Mouse (Mus musculus): ENCODE data around the gene Mrpl45.

Mrpl45 gene

GRCm38 (mm10) chr11:97309911-97310571, 5.5 kb upstream of the Mrpl45 start:
- ChIA-PET POLR2A (interaction anchor here (0.5 to 19.9 kb wide), 115 partner anchors 8 to 1729 kb away, joined by 3 to 489 read pairs (median 5); partner anchors contain the start of genes Kpnb1 (in 3 of the 4), Arhgap23 (in 2 of the 4), Npepps (in 2 of the 4) and Igf2bp1 (in 1 of the 4)), CTCF (interaction anchor here (0.5 to 2.4 kb wide), 63 partner anchors 9 to 1372 kb away, joined by 3 to 22 read pairs (median 5); partner anchors contain the start of genes Kpnb1 (in 1 of the 4) and Npepps (in 1 of the 4))

- CTCF ChIA-PET: interaction anchor here (0.5 to 2.4 kb wide), 41 partner anchors 9 to 1371 kb away, joined by 3 to 22 read pairs (median 5); partner anchors contain the start of genes Npepps (in 1 of the 4) and Socs7 (in 1 of the 4)
- POLR2A ChIA-PET: interaction anchor here (0.5 to 19.9 kb wide), 93 partner anchors 9 to 1230 kb away, joined by 3 to 489 read pairs (median 5); partner anchors contain the start of genes Kpnb1 (in 3 of the 4), Npepps (in 2 of the 4), Arhgap23 (in 1 of the 4) and Pip4k2b (in 1 of the 4)
These were observed 4.5 kb upstream of the Mrpl45 start for GRCm38 (mm10) chr11:97310895-97311631.

- CTCF ChIA-PET: interaction anchor here (0.6 to 2.0 kb wide), 8 partner anchors 15 to 482 kb away, joined by 3 to 16 read pairs (median 4); no protein-coding TSS in a partner anchor
- POLR2A ChIA-PET: interaction anchor here (0.5 to 19.9 kb wide), 15 partner anchors 10 to 730 kb away, joined by 3 to 489 read pairs (median 4); no protein-coding TSS in a partner anchor
These were observed 2.6 kb upstream of the Mrpl45 start for GRCm38 (mm10) chr11:97312871-97313270.

- POLR2A ChIA-PET: interaction anchor here (0.5 to 19.9 kb wide), 26 partner anchors 8 to 494 kb away, joined by 3 to 489 read pairs (median 4); partner anchors contain the start of gene Arhgap23 (in 1 of the 4)
- CTCF ChIA-PET: interaction anchor here (0.7 to 2.0 kb wide), 18 partner anchors 8 to 357 kb away, joined by 3 to 16 read pairs (median 4); no protein-coding TSS in a partner anchor
These were observed 1.4 kb upstream of the Mrpl45 start for GRCm38 (mm10) chr11:97314110-97314509.

- CTCF ChIA-PET: interaction anchor here (0.5 to 2.0 kb wide), 14 partner anchors 12 to 1312 kb away, joined by 3 to 16 read pairs (median 4); no protein-coding TSS in a partner anchor
These were observed 589 bp upstream of the Mrpl45 start for GRCm38 (mm10) chr11:97314751-97315503.

GRCm38 (mm10) chr11:97321197-97321596, 5.7 kb downstream of the Mrpl45 start:
- ChIA-PET CTCF (interaction anchor here in 2 of 4 experiments (0.6 to 1.3 kb wide), 3 partner anchors 22 to 305 kb away, joined by 3 to 4 read pairs (median 4); no protein-coding TSS in a partner anchor), POLR2A (interaction anchor here (0.6 to 3.2 kb wide), 6 partner anchors 10 to 177 kb away, joined by 3 to 23 read pairs (median 6); no protein-coding TSS in a partner anchor)

More at GRCm38 (mm10) chr11:97314751-97315503, 589 bp upstream of the Mrpl45 start:
- POLR2A ChIA-PET: interaction anchor here (0.6 to 19.9 kb wide), 78 partner anchors 7 to 494 kb away, joined by 3 to 489 read pairs (median 5); partner anchors contain the start of genes Npepps (in 3 of the 4), 1700001P01Rik (in 1 of the 4), Arhgap23 (in 1 of the 4) and Epop (in 1 of the 4)

GRCm38 (mm10) chr11:97321894-97322600, 6.5 kb downstream of the Mrpl45 start:
- CTCF ChIA-PET: interaction anchor here (0.6 to 2.0 kb wide), 18 partner anchors 8 to 1705 kb away, joined by 3 to 14 read pairs (median 5); no protein-coding TSS in a partner anchor
- POLR2A ChIA-PET: interaction anchor here (0.6 to 3.5 kb wide), 23 partner anchors 8 to 247 kb away, joined by 3 to 23 read pairs (median 4); no protein-coding TSS in a partner anchor

- ChIA-PET POLR2A (interaction anchor here in 2 of 4 experiments (1.0 to 1.5 kb wide), 2 partner anchors 9 kb away, joined by 3 to 4 read pairs; partner anchors contain the start of gene Mrpl45 (in 1 of the 2)), CTCF (interaction anchor here in 1 of 4 experiments (0.5 to 0.7 kb wide), 3 partner anchors 20 to 128 kb away, joined by 3 read pairs; no protein-coding TSS in a partner anchor)
These were observed 9.7 kb downstream of the Mrpl45 start for GRCm38 (mm10) chr11:97325224-97325623.

GRCm38 (mm10) chr11:97328148-97328547, 12.6 kb downstream of the Mrpl45 start:
- CTCF ChIA-PET: interaction anchor here (0.5 to 1.4 kb wide), 55 partner anchors 8 to 613 kb away, joined by 3 to 22 read pairs (median 4); partner anchors contain the start of genes Mrpl45 (in 1 of the 4), Psmb3 (in 1 of the 4) and Srcin1 (in 1 of the 4)
- POLR2A ChIA-PET: interaction anchor here in 3 of 4 experiments (0.5 to 3.2 kb wide), 20 partner anchors 8 to 487 kb away, joined by 3 to 24 read pairs (median 4); partner anchors contain the start of genes Mrpl45 (in 3 of the 3) and Arhgap23 (in 1 of the 3)

GRCm38 (mm10) chr11:97330315-97330714, 14.8 kb downstream of the Mrpl45 start:
- POLR2A ChIA-PET: interaction anchor here in 2 of 4 experiments (0.6 to 3.2 kb wide), 7 partner anchors 14 to 279 kb away, joined by 3 to 24 read pairs (median 3); partner anchors contain the start of gene Mrpl45 (in 1 of the 2)
- CTCF ChIA-PET: interaction anchor here (0.5 to 5.4 kb wide), 11 partner anchors 13 to 1831 kb away, joined by 3 to 35 read pairs (median 3); no protein-coding TSS in a partner anchor

- POLR2A ChIA-PET: interaction anchor here in 3 of 4 experiments (0.5 to 3.3 kb wide), 16 partner anchors 8 to 352 kb away, joined by 3 to 20 read pairs (median 3); partner anchors contain the start of gene Mrpl45 (in 2 of the 3)
These were observed 16.0 kb downstream of the Mrpl45 start for GRCm38 (mm10) chr11:97331231-97332190.

GRCm38 (mm10) chr11:97333044-97333443, 17.5 kb downstream of the Mrpl45 start:
- CTCF ChIA-PET: interaction anchor here in 3 of 4 experiments (0.5 to 5.4 kb wide), 8 partner anchors 10 to 581 kb away, joined by 3 to 35 read pairs (median 4); no protein-coding TSS in a partner anchor
- POLR2A ChIA-PET: interaction anchor here in 2 of 4 experiments (1.0 to 4.0 kb wide), 8 partner anchors 9 to 296 kb away, joined by 3 to 20 read pairs (median 4); partner anchors contain the start of genes Epop (in 1 of the 2) and Mrpl45 (in 1 of the 2)

More at GRCm38 (mm10) chr11:97331231-97332190, 16.0 kb downstream of the Mrpl45 start:
- CTCF ChIA-PET: interaction anchor here in 3 of 4 experiments (0.6 to 5.4 kb wide), 10 partner anchors 8 to 293 kb away, joined by 3 to 35 read pairs (median 4); partner anchors contain the start of gene Gpr179 (in 1 of the 3)

GRCm38 (mm10) chr11:97333896-97334295, 18.4 kb downstream of the Mrpl45 start:
- ChIA-PET CTCF (interaction anchor here in 2 of 4 experiments (0.6 to 5.4 kb wide), 7 partner anchors 10 to 86 kb away, joined by 3 to 35 read pairs (median 4); no protein-coding TSS in a partner anchor), POLR2A (interaction anchor here in 2 of 4 experiments (1.0 to 4.0 kb wide), 13 partner anchors 8 to 295 kb away, joined by 3 to 20 read pairs (median 4); partner anchors contain the start of genes Arhgap23 (in 1 of the 2), Epop (in 1 of the 2) and Mrpl45 (in 1 of the 2))

GRCm38 (mm10) chr11:97334400-97334799, 18.9 kb downstream of the Mrpl45 start:
- POLR2A ChIA-PET: interaction anchor here in 2 of 4 experiments (1.0 to 4.0 kb wide), 14 partner anchors 9 to 81 kb away, joined by 3 to 20 read pairs (median 5); partner anchors contain the start of genes Mrpl45 (in 2 of the 2) and Arhgap23 (in 1 of the 2)
- CTCF ChIA-PET: interaction anchor here in 2 of 4 experiments (0.5 to 5.4 kb wide), 7 partner anchors 10 to 32 kb away, joined by 3 to 35 read pairs (median 3); no protein-coding TSS in a partner anchor
